Mouse (Mus musculus): Measurements from ENCODE around the gene Ints7.

- TF ChIP-seq CTCF (IDR thresholded peaks at IDR 0.05; ENCODE audit: low read depth) (no peak), EP300 (IDR thresholded peaks at IDR 0.05; ENCODE audit: low read depth) (no peak)
These were observed 36.2 kb downstream of the Ints7 start for GRCm38 (mm10) chr1:191611686-191612085.
